Mouse (Mus musculus): Measurements from ENCODE around the gene Gm21961. TPM values are rescaled to one million over a fixed set of nuclear protein-coding genes. Genes with fewer than 3 reads are reported as not detected.

Gm21961 gene
- total RNA-seq (2023) = not detected

GRCm38 (mm10) chr15:65014804-65015203 is at the start of gene Gm21961:
Gene Gm21961, minus strand, starts transcription at chr15:65014904.

Other genes with a start within 250 kb of the Gm21961 start
- gene Gm21798, start 197.2 kb downstream of the Gm21961 start, total RNA-seq (2023) = not detected

Measured in neutrophil, adult 83 days (primary cell).